Mouse (Mus musculus) ES-E14 (cell line): Measurements from ENCODE around the gene Scaf8.

Source experiments
- HCFC1 ChIP-seq: IDR thresholded peaks from 2 replicates; pipeline ENCODE4 v1.6.1; 2012; ENCODE audit warnings: low read length, inconsistent platforms, borderline replicate concordance; ENCODE audit not compliant: insufficient read depth
- ZC3H11A ChIP-seq: IDR thresholded peaks from 2 replicates; pipeline ENCODE4 v1.6.1; 2012; ENCODE audit warnings: low read depth, mild to moderate bottlenecking, inconsistent platforms, low read length, borderline replicate concordance

GRCm38 (mm10) chr17:3204826-3205405, 90.1 kb downstream of the Scaf8 start:
- no peak for TF ChIP-seq HCFC1
- TF ChIP-seq ZC3H11A: no peak
